Mouse (Mus musculus): ENCODE measurements around the gene Ace.

DNA sequence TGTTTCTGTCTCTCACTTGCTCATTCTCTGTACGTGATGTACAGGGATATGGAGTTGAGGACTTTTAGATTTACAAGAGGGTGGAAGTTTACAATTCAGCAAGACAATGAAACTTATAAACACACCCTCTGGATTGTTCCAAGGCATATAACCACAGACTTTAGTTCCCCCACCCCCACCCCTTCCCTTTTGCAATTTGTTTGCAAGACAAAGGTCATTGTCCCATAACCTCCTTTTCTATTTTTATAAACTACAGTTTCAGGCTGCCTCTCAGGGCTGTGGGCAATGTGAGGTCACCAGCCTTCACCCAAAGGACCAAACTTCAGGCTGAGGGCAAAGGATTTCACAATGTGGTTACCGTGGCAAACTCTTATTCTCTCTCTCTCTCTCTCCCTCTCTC is 22.5 kb downstream of the Ace start:
- no peak for TF ChIP-seq TAL1 (conservative IDR thresholded peaks at IDR 0.05; ENCODE audit: low read depth, low read length)
- no peak for TF ChIP-seq GATA1 (IDR thresholded peaks at IDR 0.05; ENCODE audit: borderline replicate concordance, low read length)
- no peak for TF ChIP-seq CTCF (IDR thresholded peaks at IDR 0.05; ENCODE audit: low read depth, low read length)
- TF ChIP-seq GATA2 (IDR thresholded peaks at IDR 0.05; ENCODE audit: borderline replicate concordance, low read depth, low read length): no peak
